Mouse (Mus musculus) testis, adult 2 months (tissue): ENCODE results near the gene Pole4. TPM values are rescaled to one million over a fixed set of nuclear protein-coding genes. Genes with fewer than 3 reads are reported as not detected.

Source experiments
- H3K27ac ChIP-seq: fragments of 200-500 bp; 2 replicates; pipeline ENCODE4 v1.5.1; 2012; ENCODE audit warnings: low read depth, low read length; ENCODE audit not compliant: control insufficient read depth, insufficient read depth
- H3K27me3 ChIP-seq: fragments of 200-500 bp; 2 replicates; pipeline ENCODE4 v1.6.1; 2012; ENCODE audit warnings: mild to moderate bottlenecking, low read length, moderate library complexity; ENCODE audit not compliant: control insufficient read depth, insufficient read depth
- H3K36me3 ChIP-seq: fragments of 200-500 bp; 2 replicates; pipeline ENCODE4 v1.6.1; 2012; ENCODE audit warnings: mild to moderate bottlenecking, low read length; ENCODE audit not compliant: control insufficient read depth, insufficient read depth
- H3K4me1 ChIP-seq: fragments of 200-500 bp; 2 replicates; pipeline ENCODE4 v1.6.1; 2012; ENCODE audit warnings: low read length; ENCODE audit not compliant: control insufficient read depth, insufficient read depth
- H3K4me3 ChIP-seq: fragments of 200-500 bp; 2 replicates; pipeline ENCODE4 v1.5.1; 2012; ENCODE audit warnings: low read depth, mild to moderate bottlenecking, low read length, moderate library complexity, mixed read lengths; ENCODE audit not compliant: control insufficient read depth
- CTCF ChIP-seq: fragments of 200-500 bp; IDR thresholded peaks from 2 replicates; pipeline ENCODE4 v1.5.1; 2012; ENCODE audit warnings: low read depth, mild to moderate bottlenecking, inconsistent platforms, low read length, moderate library complexity; ENCODE audit not compliant: control insufficient read depth, insufficient read depth, insufficient replicate concordance
- POLR2A ChIP-seq: fragments of 200-500 bp; IDR thresholded peaks from 2 replicates; pipeline ENCODE4 v1.6.1; 2012; ENCODE audit warnings: low read depth, mild to moderate bottlenecking, inconsistent platforms, low read length, moderate library complexity; ENCODE audit not compliant: control insufficient read depth
- polyA plus RNA-seq: library from polyadenylated mRNA; depleted of rRNA; stranded (reverse); fragments of >200 nt; gene quantifications from 2 replicates; pipeline ENCODE4 v1.2.3, GENCODE M21; 2012; rRNA removed

The Pole4 gene
- 11.6 and 16.4 TPM in 2 replicates for polyA plus RNA-seq

GRCm38 (mm10) chr6:82705221-82705620 is at the start of gene Pole4:
TSS of gene Pole4 (minus strand) at chr6:82705365.
- TF ChIP-seq POLR2A (no peak), CTCF (no peak)
- Histone ChIP-seq H3K4me1 (peaks cover 2% of the 10 kb centered on the region; the same call in 1 of the 2 replicates), H3K4me3 (no peak within 1 kb of the TSS), H3K27me3 (no peaks in the 10 kb centered on the region), H3K27ac (no peak within 1 kb of the TSS), H3K36me3 (no peaks in the 10 kb centered on the region)

GRCm38 (mm10) chr6:82754769-82755168 is 49.6 kb upstream of the Pole4 start:
- Histone ChIP-seq H3K27me3 (no peaks in the 10 kb centered on the region), H3K4me1 (no peaks in the 10 kb centered on the region), H3K4me3 (no peak overlapping the region), H3K36me3 (no peaks in the 10 kb centered on the region), H3K27ac (no peak overlapping the region)
- TF ChIP-seq CTCF (no peak), POLR2A (no peak)

- H3K4me3 ChIP-seq: no peak overlapping the region
- no peaks in the 10 kb centered on the region for H3K27me3 ChIP-seq
- H3K4me1 ChIP-seq: no peaks in the 10 kb centered on the region
- TF ChIP-seq CTCF: no peak
- no peak for TF ChIP-seq POLR2A
- H3K36me3 ChIP-seq: no peaks in the 10 kb centered on the region
- no peak overlapping the region for H3K27ac ChIP-seq
Observed at GRCm38 (mm10) chr6:82753638-82754361, 48.6 kb upstream of the Pole4 start.

- Histone ChIP-seq H3K27ac (no peak overlapping the region), H3K36me3 (no peaks in the 10 kb centered on the region), H3K4me1 (no peaks in the 10 kb centered on the region), H3K4me3 (no peak overlapping the region), H3K27me3 (no peaks in the 10 kb centered on the region)
- no peak for TF ChIP-seq POLR2A
- no peak for TF ChIP-seq CTCF
Observed at GRCm38 (mm10) chr6:82753061-82753460, 47.9 kb upstream of the Pole4 start.

GRCm38 (mm10) chr6:82751791-82752190 is 46.6 kb upstream of the Pole4 start:
- TF ChIP-seq CTCF: no peak
- TF ChIP-seq POLR2A: no peak
- Histone ChIP-seq H3K27ac (no peak overlapping the region), H3K36me3 (no peaks in the 10 kb centered on the region), H3K4me1 (no peaks in the 10 kb centered on the region), H3K27me3 (no peaks in the 10 kb centered on the region), H3K4me3 (no peak overlapping the region)

- Histone ChIP-seq H3K4me1 (no peaks in the 10 kb centered on the region), H3K4me3 (no peak overlapping the region), H3K36me3 (no peaks in the 10 kb centered on the region), H3K27ac (peak overlapping the region; percentile 26; the same call in 1 of the 2 replicates), H3K27me3 (no peaks in the 10 kb centered on the region)
- TF ChIP-seq POLR2A: no peak
- no peak for TF ChIP-seq CTCF
Observed at GRCm38 (mm10) chr6:82751031-82751430, 45.9 kb upstream of the Pole4 start.

GRCm38 (mm10) chr6:82750063-82750462 is 44.9 kb upstream of the Pole4 start:
- no peak overlapping the region for H3K4me3 ChIP-seq
- H3K27ac ChIP-seq: no peak overlapping the region; the same call in 1 of the 2 replicates
- TF ChIP-seq CTCF (no peak), POLR2A (no peak)
- no peaks in the 10 kb centered on the region for H3K27me3 ChIP-seq
- H3K4me1 ChIP-seq: no peaks in the 10 kb centered on the region
- H3K36me3 ChIP-seq: no peaks in the 10 kb centered on the region

GRCm38 (mm10) chr6:82748106-82748672 is 43.0 kb upstream of the Pole4 start:
- no peak overlapping the region for H3K4me3 ChIP-seq
- no peaks in the 10 kb centered on the region for H3K27me3 ChIP-seq
- H3K4me1 ChIP-seq: no peaks in the 10 kb centered on the region
- no peak overlapping the region for H3K27ac ChIP-seq
- TF ChIP-seq CTCF: no peak
- no peak for TF ChIP-seq POLR2A
- H3K36me3 ChIP-seq: no peaks in the 10 kb centered on the region
